Mouse (Mus musculus): ENCODE measurements around the gene Cplx3. TPM values are rescaled to one million over a fixed set of nuclear protein-coding genes. Genes with fewer than 3 reads are reported as not detected.

The Cplx3 gene
- polyA plus RNA-seq, 1 experiment from 2014 or later = not detected

DNA sequence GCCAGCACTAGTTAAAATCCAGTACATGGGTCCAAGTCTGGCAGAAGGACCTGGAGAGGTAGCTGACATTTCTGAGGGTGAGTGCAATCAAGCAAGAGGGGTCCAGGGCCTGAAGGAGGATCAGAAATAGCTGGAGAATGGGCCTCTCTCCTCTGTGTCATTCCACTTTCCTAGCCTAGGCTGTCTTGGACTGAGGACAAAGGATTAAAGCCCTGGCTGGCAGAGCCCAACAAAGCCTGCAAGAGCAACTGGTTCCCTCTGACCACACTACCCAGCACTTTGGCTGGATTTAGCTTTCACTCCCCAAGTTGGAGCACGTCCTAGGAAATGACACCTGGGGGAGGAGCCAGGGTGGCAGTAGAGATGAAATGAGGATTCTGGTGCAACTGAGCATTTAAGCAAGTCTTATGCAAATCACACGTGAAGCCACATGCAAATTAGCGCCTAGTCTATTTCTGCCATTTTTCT, 4.3 kb upstream of the Cplx3 start:
- no peak overlapping the region for H3K9ac ChIP-seq (replicated peaks; ENCODE audit: low read depth, low read length)
- peak; percentile 86 for ATAC-seq
- WGBS = 19% methylated on average over 3 of the region's 3 CpGs
- peaks cover 21% of the 10 kb centered on the region for H3K4me1 ChIP-seq (replicated peaks; ENCODE audit: control insufficient read depth, insufficient read depth, low read length)
- H3K27ac ChIP-seq (ENCODE audit: low read length) = peak overlapping the region; percentile 52
- H3K36me3 ChIP-seq (ENCODE audit: control insufficient read depth, insufficient read depth) = no peaks in the 10 kb centered on the region
- H3K27me3 ChIP-seq (replicated peaks; ENCODE audit: control insufficient read depth, insufficient read depth, low read length) = peaks cover 9% of the 10 kb centered on the region; the same call in 1 of the 2 replicates
- no peaks in the 10 kb centered on the region for H3K9me3 ChIP-seq (ENCODE audit: control insufficient read depth, low read length)
- H3K4me2 ChIP-seq (ENCODE audit: low read length) = no peak overlapping the region
- no peak overlapping the region for H3K4me3 ChIP-seq (replicated peaks; ENCODE audit: low read length)

DNA sequence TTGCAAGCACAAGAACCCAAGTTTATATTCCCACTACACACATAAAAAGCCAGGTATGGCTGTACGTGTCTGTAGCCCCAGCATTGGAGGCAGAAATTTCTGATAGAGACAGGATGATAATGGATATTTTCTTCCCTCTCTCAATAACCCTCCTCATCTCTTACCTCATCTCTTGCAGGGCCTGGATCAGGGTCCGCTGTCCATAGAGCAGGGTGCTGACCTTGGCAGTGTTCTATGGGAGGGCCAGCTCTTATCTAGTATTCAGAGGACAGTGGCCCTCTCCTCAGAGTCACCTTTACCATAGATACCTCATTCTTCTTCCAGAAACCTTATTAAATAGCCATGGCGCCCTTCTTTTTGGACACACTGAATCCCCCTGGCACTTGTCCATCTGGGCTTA, 3.7 kb upstream of the Cplx3 start:
- H3K4me2 ChIP-seq (ENCODE audit: low read length) = no peak overlapping the region
- H3K9ac ChIP-seq (replicated peaks; ENCODE audit: low read depth, low read length) = no peak overlapping the region
- ATAC-seq = no peak
- H3K36me3 ChIP-seq (ENCODE audit: control insufficient read depth, insufficient read depth) = no peaks in the 10 kb centered on the region
- H3K27ac ChIP-seq (ENCODE audit: low read length) = peak overlapping the region; percentile 52; the same call in 1 of the 2 replicates
- no peak overlapping the region for H3K4me3 ChIP-seq (replicated peaks; ENCODE audit: low read length)
- peaks cover 10% of the 10 kb centered on the region; the same call in 1 of the 2 replicates for H3K27me3 ChIP-seq (replicated peaks; ENCODE audit: control insufficient read depth, insufficient read depth, low read length)
- peaks cover 21% of the 10 kb centered on the region for H3K4me1 ChIP-seq (replicated peaks; ENCODE audit: control insufficient read depth, insufficient read depth, low read length)
- WGBS = 64% methylated on average over 3 of the region's 3 CpGs
- no peaks in the 10 kb centered on the region for H3K9me3 ChIP-seq (ENCODE audit: control insufficient read depth, low read length)

DNA sequence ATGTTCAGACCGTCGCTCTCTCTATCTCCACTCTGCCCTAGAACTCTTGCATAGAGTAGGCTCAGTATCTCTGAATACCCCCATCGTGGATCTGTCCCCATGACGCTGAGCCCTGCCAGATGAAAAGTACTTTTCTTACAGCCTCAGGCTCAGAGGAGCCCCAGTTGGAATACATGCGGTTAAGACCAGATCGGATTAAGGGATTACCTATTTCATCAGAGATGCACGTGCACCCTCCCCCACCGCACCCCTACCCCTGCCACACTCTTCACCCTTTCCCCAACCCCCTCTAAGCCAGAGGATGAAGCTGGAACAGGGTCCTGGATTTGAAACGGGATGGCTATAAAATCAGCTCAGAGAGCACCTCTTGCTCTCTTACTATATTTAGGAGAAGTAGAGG, 578 bp downstream of the Cplx3 start:
- Histone ChIP-seq H3K4me2 (ENCODE audit: low read length) (no peak overlapping the region), H3K4me3 (replicated peaks; ENCODE audit: low read length) (no peak overlapping the region), H3K36me3 (ENCODE audit: control insufficient read depth, insufficient read depth) (no peaks in the 10 kb centered on the region), H3K9me3 (ENCODE audit: control insufficient read depth, low read length) (no peaks in the 10 kb centered on the region), H3K4me1 (replicated peaks; ENCODE audit: control insufficient read depth, insufficient read depth, low read length) (peaks cover 24% of the 10 kb centered on the region), H3K9ac (replicated peaks; ENCODE audit: low read depth, low read length) (no peak overlapping the region), H3K27ac (ENCODE audit: low read length) (no peak overlapping the region), H3K27me3 (replicated peaks; ENCODE audit: control insufficient read depth, insufficient read depth, low read length) (peaks cover 10% of the 10 kb centered on the region; the same call in 1 of the 2 replicates)
- 8% methylated on average over 9 of the region's 9 CpGs for WGBS
- ATAC-seq = no peak

DNA sequence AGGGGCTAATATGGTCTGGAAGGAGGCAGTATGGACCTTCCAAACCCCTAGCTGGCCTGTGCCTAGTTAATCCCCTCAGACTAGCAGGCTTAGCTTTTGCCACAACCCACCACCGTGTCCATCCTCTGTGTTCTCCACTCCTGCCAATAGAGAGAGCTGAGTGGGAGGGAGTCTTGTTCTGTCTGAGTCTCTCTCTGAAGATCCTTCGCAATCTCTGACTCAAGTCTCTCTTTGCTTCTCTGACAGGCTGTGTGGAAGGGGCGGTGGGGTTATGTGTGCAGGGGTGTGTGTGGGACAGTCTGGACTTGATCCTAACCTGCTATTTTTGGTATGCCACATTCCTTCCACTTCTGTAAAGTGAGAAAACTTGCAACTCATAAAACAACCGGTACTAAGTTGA, 1.2 kb downstream of the Cplx3 start:
- Histone ChIP-seq H3K27ac (ENCODE audit: low read length) (no peak overlapping the region), H3K9ac (replicated peaks; ENCODE audit: low read depth, low read length) (no peak overlapping the region), H3K27me3 (replicated peaks; ENCODE audit: control insufficient read depth, insufficient read depth, low read length) (peaks cover 10% of the 10 kb centered on the region; the same call in 1 of the 2 replicates), H3K4me1 (replicated peaks; ENCODE audit: control insufficient read depth, insufficient read depth, low read length) (peaks cover 20% of the 10 kb centered on the region), H3K36me3 (ENCODE audit: control insufficient read depth, insufficient read depth) (no peaks in the 10 kb centered on the region), H3K4me2 (ENCODE audit: low read length) (no peak overlapping the region), H3K4me3 (replicated peaks; ENCODE audit: low read length) (no peak overlapping the region), H3K9me3 (ENCODE audit: control insufficient read depth, low read length) (no peaks in the 10 kb centered on the region)
- 66% methylated on average over 4 of the region's 4 CpGs for WGBS
- ATAC-seq = no peak

DNA sequence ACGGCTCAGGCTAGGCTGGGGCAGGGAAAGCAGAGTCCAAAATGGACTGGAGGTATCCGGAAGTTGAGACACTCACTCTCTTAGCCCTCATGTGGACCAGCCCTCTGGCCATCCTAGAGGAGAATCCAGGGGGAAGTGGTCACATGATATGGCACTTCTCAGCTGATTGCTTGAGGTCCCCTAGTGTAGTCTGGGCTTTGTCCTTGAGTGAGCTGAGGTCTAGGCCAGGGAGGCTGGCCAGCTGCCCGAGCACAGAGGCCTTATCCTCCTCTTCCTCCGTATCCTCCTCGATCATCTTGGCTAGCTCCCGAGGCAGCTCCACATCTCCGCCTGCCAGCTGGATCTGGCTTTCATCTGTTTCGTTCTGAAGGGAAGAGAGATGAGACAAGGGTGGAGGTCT, 4.0 kb downstream of the Cplx3 start:
- Histone ChIP-seq H3K27ac (ENCODE audit: low read length) (no peak overlapping the region), H3K9me3 (ENCODE audit: control insufficient read depth, low read length) (no peaks in the 10 kb centered on the region), H3K4me1 (replicated peaks; ENCODE audit: control insufficient read depth, insufficient read depth, low read length) (peaks cover 19% of the 10 kb centered on the region), H3K36me3 (ENCODE audit: control insufficient read depth, insufficient read depth) (no peaks in the 10 kb centered on the region), H3K4me3 (replicated peaks; ENCODE audit: low read length) (no peak overlapping the region), H3K9ac (replicated peaks; ENCODE audit: low read depth, low read length) (no peak overlapping the region), H3K27me3 (replicated peaks; ENCODE audit: control insufficient read depth, insufficient read depth, low read length) (peaks cover 7% of the 10 kb centered on the region; the same call in 1 of the 2 replicates), H3K4me2 (ENCODE audit: low read length) (no peak overlapping the region)
- no peak for ATAC-seq
- WGBS = 58% methylated on average over 8 of the region's 8 CpGs

DNA sequence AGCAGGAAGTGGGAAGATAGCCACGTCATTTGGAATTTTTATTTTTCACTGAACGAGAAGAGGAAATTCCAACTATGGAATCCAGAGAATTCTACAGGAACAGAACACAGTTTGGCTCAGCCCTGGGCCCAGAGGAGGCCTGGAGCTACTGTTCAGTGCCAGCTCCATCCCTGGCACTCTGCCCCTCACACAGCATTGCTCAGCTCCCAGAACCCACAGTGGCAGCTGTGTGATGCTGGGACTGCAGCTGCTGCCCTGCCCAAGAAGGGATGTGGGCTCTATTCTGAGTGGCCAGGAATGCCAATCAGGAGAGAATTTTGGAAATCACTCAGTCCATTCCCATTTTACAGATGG, 4.8 kb downstream of the Cplx3 start:
- H3K4me3 ChIP-seq (replicated peaks; ENCODE audit: low read length) = no peak overlapping the region
- H3K4me2 ChIP-seq (ENCODE audit: low read length) = no peak overlapping the region
- peaks cover 16% of the 10 kb centered on the region for H3K4me1 ChIP-seq (replicated peaks; ENCODE audit: control insufficient read depth, insufficient read depth, low read length)
- H3K27ac ChIP-seq (ENCODE audit: low read length) = no peak overlapping the region
- H3K9ac ChIP-seq (replicated peaks; ENCODE audit: low read depth, low read length) = no peak overlapping the region
- no peaks in the 10 kb centered on the region for H3K36me3 ChIP-seq (ENCODE audit: control insufficient read depth, insufficient read depth)
- 0 out of 2 replicates have a peak, but pooled peaks cover 3% of the 10 kb centered on the region for H3K27me3 ChIP-seq (replicated peaks; ENCODE audit: control insufficient read depth, insufficient read depth, low read length)
- ATAC-seq = peak; percentile 65
- 52% methylated on average over 2 of the region's 2 CpGs for whole genome bisulfite sequencing
- no peaks in the 10 kb centered on the region for H3K9me3 ChIP-seq (ENCODE audit: control insufficient read depth, low read length)

DNA sequence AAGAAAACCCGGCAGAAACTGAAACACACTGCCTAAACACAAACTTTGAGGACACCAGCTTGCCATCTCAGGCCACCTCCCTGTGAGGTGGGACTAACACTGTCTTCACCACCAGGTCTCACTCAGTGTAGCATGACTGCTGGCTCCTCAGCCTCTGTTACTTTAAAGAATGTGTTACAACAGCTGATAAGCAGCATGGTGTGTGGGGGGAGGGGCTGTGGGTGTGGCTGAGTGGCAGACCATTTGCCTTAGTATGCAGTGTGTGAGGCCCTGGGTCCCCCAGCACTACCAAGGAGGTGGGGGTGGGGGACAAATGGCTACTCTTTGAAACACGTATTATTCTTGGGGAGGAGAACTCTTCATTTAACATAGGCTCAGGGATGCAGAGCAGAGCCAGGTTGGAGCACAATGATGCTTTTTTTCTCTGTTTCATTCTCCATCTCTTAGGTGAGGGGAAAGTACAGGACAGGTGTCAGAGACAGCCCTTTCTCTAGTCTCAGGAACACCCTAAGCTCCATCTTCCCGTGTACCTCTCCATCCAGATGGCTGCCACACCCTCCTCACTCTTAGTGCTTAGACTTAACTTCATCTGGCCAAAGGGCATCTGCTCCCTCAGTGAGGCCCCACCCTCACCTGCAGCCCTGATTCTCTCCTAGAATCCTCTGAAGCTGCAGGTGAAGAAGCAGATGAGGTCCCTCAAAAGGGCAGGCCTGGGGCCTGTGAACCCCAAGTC, 5.3 kb downstream of the Cplx3 start:
- Histone ChIP-seq H3K4me2 (ENCODE audit: low read length) (no peak overlapping the region), H3K9me3 (ENCODE audit: control insufficient read depth, low read length) (no peaks in the 10 kb centered on the region), H3K9ac (replicated peaks; ENCODE audit: low read depth, low read length) (no peak overlapping the region), H3K4me1 (replicated peaks; ENCODE audit: control insufficient read depth, insufficient read depth, low read length) (peaks cover 12% of the 10 kb centered on the region), H3K27me3 (replicated peaks; ENCODE audit: control insufficient read depth, insufficient read depth, low read length) (0 out of 2 replicates have a peak, but pooled peaks cover 3% of the 10 kb centered on the region), H3K36me3 (ENCODE audit: control insufficient read depth, insufficient read depth) (no peaks in the 10 kb centered on the region), H3K27ac (ENCODE audit: low read length) (no peak overlapping the region), H3K4me3 (replicated peaks; ENCODE audit: low read length) (no peak overlapping the region)
- WGBS = 11% methylated on average over 3 of the region's 3 CpGs
- ATAC-seq = peak; percentile 38; the same call in 1 of the 2 replicates

DNA sequence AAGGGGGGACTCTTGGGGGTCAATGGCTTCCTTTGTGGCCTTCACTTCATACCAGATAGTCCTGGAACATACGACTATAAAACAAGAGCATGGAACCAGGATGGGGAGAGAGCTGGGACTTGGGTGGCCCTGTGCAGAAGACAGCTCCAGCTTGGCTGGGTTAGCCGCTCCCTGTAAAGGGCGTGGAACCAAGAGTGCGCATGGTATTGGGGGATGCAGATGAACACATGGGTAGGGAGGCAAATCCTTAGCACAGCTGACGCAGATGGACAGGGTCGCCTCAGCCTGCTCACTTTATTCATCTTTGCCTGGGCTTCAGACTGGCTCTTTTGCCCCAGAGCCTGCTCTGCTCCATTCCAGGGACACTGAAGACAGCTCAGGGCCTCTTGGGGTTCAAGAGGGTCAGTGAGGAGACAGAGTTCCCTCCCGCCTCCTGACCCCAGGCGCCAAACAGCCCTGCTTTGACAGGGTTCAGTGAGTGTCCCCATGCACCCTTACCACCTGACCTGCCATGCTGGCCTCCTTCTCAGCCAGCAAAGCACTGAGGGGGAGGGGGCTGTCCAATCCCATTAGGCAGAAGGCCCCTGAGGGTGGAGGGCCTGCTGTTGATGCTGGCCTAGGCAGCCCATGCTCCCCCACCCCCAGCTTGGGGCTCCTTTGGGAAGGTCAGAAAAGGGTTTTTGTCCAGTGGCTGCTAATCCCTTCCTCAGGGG, 7.1 kb downstream of the Cplx3 start:
- no peak for ATAC-seq
- H3K9me3 ChIP-seq (ENCODE audit: control insufficient read depth, low read length) = no peaks in the 10 kb centered on the region
- WGBS = 38% methylated on average over 8 of the region's 8 CpGs
- H3K36me3 ChIP-seq (ENCODE audit: control insufficient read depth, insufficient read depth) = peaks cover 7% of the 10 kb centered on the region
- H3K9ac ChIP-seq (replicated peaks; ENCODE audit: low read depth, low read length) = 0 out of 2 replicates have a peak overlapping the region, but pooled peaks have one; percentile 13
- no peaks in the 10 kb centered on the region for H3K27me3 ChIP-seq (replicated peaks; ENCODE audit: control insufficient read depth, insufficient read depth, low read length)
- H3K27ac ChIP-seq (ENCODE audit: low read length) = no peak overlapping the region
- no peak overlapping the region for H3K4me2 ChIP-seq (ENCODE audit: low read length)
- peaks cover 12% of the 10 kb centered on the region for H3K4me1 ChIP-seq (replicated peaks; ENCODE audit: control insufficient read depth, insufficient read depth, low read length)
- H3K4me3 ChIP-seq (replicated peaks; ENCODE audit: low read length) = no peak overlapping the region

DNA sequence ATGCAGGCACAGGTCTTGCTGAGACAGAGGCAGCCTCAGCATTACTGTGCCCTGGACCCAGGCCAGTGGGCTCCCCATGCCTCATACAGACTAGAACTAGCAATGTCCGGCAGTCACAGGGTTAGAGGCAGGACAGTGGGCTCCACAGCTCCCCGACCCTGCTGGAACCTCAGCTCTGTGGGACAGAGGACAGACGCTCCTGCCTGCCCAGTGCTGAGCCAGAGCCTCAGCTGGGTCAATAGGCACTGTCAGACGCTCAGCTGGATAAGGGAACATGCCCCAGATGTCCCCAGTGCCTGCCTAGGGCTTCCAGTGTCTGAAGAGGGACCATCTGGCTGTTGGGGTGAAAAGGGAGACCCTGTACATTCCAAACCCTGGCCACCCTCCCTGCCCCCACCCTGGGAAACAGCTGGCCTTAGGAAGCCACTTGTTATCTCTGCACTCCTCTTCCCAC, 8.1 kb downstream of the Cplx3 start:
- Histone ChIP-seq H3K4me1 (replicated peaks; ENCODE audit: control insufficient read depth, insufficient read depth, low read length) (peaks cover 12% of the 10 kb centered on the region), H3K27me3 (replicated peaks; ENCODE audit: control insufficient read depth, insufficient read depth, low read length) (no peaks in the 10 kb centered on the region), H3K9me3 (ENCODE audit: control insufficient read depth, low read length) (no peaks in the 10 kb centered on the region), H3K4me3 (replicated peaks; ENCODE audit: low read length) (no peak overlapping the region), H3K9ac (replicated peaks; ENCODE audit: low read depth, low read length) (no peak overlapping the region), H3K27ac (ENCODE audit: low read length) (no peak overlapping the region), H3K4me2 (ENCODE audit: low read length) (no peak overlapping the region), H3K36me3 (ENCODE audit: control insufficient read depth, insufficient read depth) (peaks cover 7% of the 10 kb centered on the region)
- no peak for ATAC-seq
- 28% methylated on average over 4 of the region's 4 CpGs for WGBS
